In the genomic region with DNA sequence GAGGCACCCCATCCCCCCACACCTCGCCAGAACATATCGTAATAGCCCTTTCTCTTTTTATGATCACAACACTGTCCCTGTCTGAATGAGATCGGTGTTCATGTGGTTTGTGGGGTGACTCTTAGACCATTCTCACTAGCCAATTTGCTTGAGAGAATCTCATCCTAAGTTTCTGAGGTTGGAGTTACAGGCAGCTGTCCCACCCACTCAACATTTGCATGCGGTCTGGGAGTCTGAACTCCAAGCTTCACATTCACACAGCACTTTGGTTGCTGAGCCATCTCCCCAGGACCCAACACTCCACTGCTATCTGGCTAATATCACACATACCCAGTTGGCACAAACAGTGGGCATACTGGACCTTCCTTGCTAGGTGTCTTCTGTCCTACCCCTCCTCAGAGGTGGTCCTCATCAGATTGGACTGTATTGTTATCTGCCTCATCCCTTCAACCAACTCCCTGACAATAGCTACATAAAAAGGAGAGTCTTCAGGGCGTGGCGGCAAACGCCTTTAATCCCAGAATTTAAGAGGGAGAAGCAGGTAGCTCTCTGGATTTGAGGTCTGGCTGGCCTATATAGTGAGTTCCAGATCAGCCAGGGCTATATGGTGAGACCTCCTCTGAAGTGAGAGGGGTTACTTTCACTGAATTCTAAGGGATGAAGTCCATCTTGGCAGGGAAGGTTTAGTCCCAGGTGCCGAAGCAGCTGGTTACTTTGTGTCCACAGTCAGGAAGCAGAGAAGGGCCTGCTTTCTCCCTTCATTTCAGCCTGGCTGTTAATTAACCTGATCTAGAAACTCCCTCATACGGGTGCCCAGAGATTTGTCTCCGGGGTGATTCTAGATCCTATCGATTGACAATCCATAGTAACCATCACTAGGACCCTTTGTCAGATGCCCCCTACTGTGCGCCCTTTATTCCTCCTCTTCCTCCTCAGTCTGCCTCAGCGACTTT, we compare ENCODE assay signal across 9 mouse cellular contexts. TPM values are rescaled to one million over a fixed set of nuclear protein-coding genes. Genes with fewer than 3 reads are reported as not detected.
DNase-seq lines count a peak whose midpoint lies in the region; ATAC-seq lines count a peak whose summit lies in the region.
"Had no signal": no experiment of that assay in that cellular context is flagged by ENCODE, and none has a peak within 500 bp of the region (broad histone marks: within the 10 kb centered on the region; RNA-seq: fewer than 3 reads in every experiment).

No protein-coding gene starts in this region.

- peak overlapping the region; percentile 62 for H3K4me2 ChIP-seq in heart, embryonic 12.5 days
- peak overlapping the region; percentile 50 for H3K4me2 ChIP-seq in embryonic facial prominence, embryonic 12.5 days (replicated peaks)
- H3K4me2 ChIP-seq in midbrain, embryonic 12.5 days (replicated peaks) = peak overlapping the region; percentile 48

- no peak for ATAC-seq in heart, embryonic 12.5 days (ENCODE audit: insufficient number of reproducible peaks, low FRiP score)
- no peak for ATAC-seq in embryonic facial prominence, embryonic 12.5 days (ENCODE audit: insufficient number of reproducible peaks, insufficient read depth, low FRiP score, low TSS enrichment)
- ATAC-seq in midbrain, embryonic 12.5 days (ENCODE audit: low FRiP score, low read depth) = no peak

- no peak overlapping the region for H3K9ac ChIP-seq in heart, embryonic 12.5 days
- no peak overlapping the region for H3K9ac ChIP-seq in embryonic facial prominence, embryonic 12.5 days
- no peak overlapping the region for H3K9ac ChIP-seq in midbrain, embryonic 12.5 days (replicated peaks)

- H3K9me3 ChIP-seq in heart, embryonic 12.5 days (replicated peaks) = 0 out of 2 replicates have a peak, but pooled peaks cover 2% of the 10 kb centered on the region
- no peaks in the 10 kb centered on the region for H3K9me3 ChIP-seq in embryonic facial prominence, embryonic 12.5 days
- H3K9me3 ChIP-seq in midbrain, embryonic 12.5 days = no peaks in the 10 kb centered on the region

- no peak overlapping the region for H3K27ac ChIP-seq in heart, embryonic 12.5 days (ENCODE audit: poor library complexity, severe bottlenecking)
- H3K27ac ChIP-seq in embryonic facial prominence, embryonic 12.5 days = no peak overlapping the region
- H3K27ac ChIP-seq in midbrain, embryonic 12.5 days (replicated peaks) = no peak overlapping the region

- intact Hi-C loops in heart, postnatal 25 days (cut with DNase I) = no loop called here

- DNase-seq in heart, postnatal 25 days (ENCODE audit: low spot score) = no peak
- peak; percentile 43 for DNase-seq in kidney, adult 18-20 months
- no peak for DNase-seq in ovary, postnatal 36 days (ENCODE audit: low spot score)
- no peak for DNase-seq in thymus, postnatal 10 days (ENCODE audit: low spot score in 2 of 2)
- no peak for DNase-seq in MN1 (ENCODE audit: low spot score)
- DNase-seq: left cerebral cortex, postnatal 4 days had no signal

- H3K27me3 ChIP-seq in heart, embryonic 12.5 days (replicated peaks) = peaks cover 64% of the 10 kb centered on the region
- peaks cover 32% of the 10 kb centered on the region for H3K27me3 ChIP-seq in embryonic facial prominence, embryonic 12.5 days
- H3K27me3 ChIP-seq in midbrain, embryonic 12.5 days = peaks cover 48% of the 10 kb centered on the region

- no peaks in the 10 kb centered on the region for H3K36me3 ChIP-seq in heart, embryonic 12.5 days
- H3K36me3 ChIP-seq in embryonic facial prominence, embryonic 12.5 days = no peaks in the 10 kb centered on the region
- H3K36me3 ChIP-seq in midbrain, embryonic 12.5 days = no peaks in the 10 kb centered on the region

- 47% methylated on average over 13 of the region's 13 CpGs for WGBS in heart, embryonic 12.5 days
- 47% methylated on average over 13 of the region's 13 CpGs for WGBS in embryonic facial prominence, embryonic 12.5 days
- 40% methylated on average over 13 of the region's 13 CpGs for WGBS in midbrain, embryonic 12.5 days

- H3K4me3 ChIP-seq in heart, embryonic 12.5 days = peak overlapping the region; percentile 23; the same call in 1 of the 2 replicates
- no peak overlapping the region for H3K4me3 ChIP-seq in embryonic facial prominence, embryonic 12.5 days
- H3K4me3 ChIP-seq in midbrain, embryonic 12.5 days = peak overlapping the region; percentile 17; the same call in 1 of the 2 replicates

- peaks cover 20% of the 10 kb centered on the region for H3K4me1 ChIP-seq in heart, embryonic 12.5 days (replicated peaks)
- peaks cover 16% of the 10 kb centered on the region for H3K4me1 ChIP-seq in embryonic facial prominence, embryonic 12.5 days
- H3K4me1 ChIP-seq in midbrain, embryonic 12.5 days = peaks cover 21% of the 10 kb centered on the region

RNA-seq across cellular contexts. Expression of gene Parp1, which starts 21.6 kb away (rescaled TPM):
- polyA plus RNA-seq in heart, embryonic 12.5 days (2016; fragmentation: Nextera tagmentation; extraction: Ambion mirVana) = 105 and 118 TPM in 2 replicates
- 10 to 100 TPM; 58.3 to 62.5 TPM for total RNA-seq in heart, postnatal 25 days (2021)
- polyA plus RNA-seq in embryonic facial prominence, embryonic 12.5 days (2016; fragmentation: Nextera tagmentation; extraction: Ambion mirVana) = 177 and 182 TPM in 2 replicates
- polyA plus RNA-seq in midbrain, embryonic 12.5 days (2016; fragmentation: Nextera tagmentation; extraction: Ambion mirVana) = 219 and 220 TPM in 2 replicates
